Mouse (Mus musculus): ENCODE results near the gene Gabrg3.

GRCm38 (mm10) chr7:57283186-57283585, 103.8 kb downstream of the Gabrg3 start:
- TF ChIP-seq CTCF (IDR thresholded peaks at IDR 0.05; ENCODE audit: control insufficient read depth, insufficient read depth, insufficient read length) (no peak), FOSL1 (IDR thresholded peaks at IDR 0.05; ENCODE audit: insufficient read depth, low read length, poor library complexity, severe bottlenecking) (no peak), MAX (IDR thresholded peaks at IDR 0.05) (no peak), CEBPB (IDR thresholded peaks at IDR 0.05; ENCODE audit: low read depth) (no peak), USF1 (IDR thresholded peaks at IDR 0.05; ENCODE audit: low read depth) (no peak), MYOD1 (IDR thresholded peaks at IDR 0.05; ENCODE audit: control insufficient read depth, insufficient read length, low read depth) (no peak), MYOG (IDR thresholded peaks at IDR 0.05; ENCODE audit: control insufficient read depth, extremely low read depth, insufficient read length) (no peak)

Measured in C2C12 (cell line).